Mouse (Mus musculus) G1E-ER4 (cell line): ENCODE results near the gene Kdm3a. TPM values are rescaled to one million over a fixed set of nuclear protein-coding genes. Genes with fewer than 3 reads are reported as not detected.

Experiments
- GATA1 ChIP-seq: IDR thresholded peaks from one replicate; pipeline ENCODE4 v1.8.0; 2012; ENCODE audit warnings: low read length, inconsistent platforms
- polyA plus RNA-seq: library from polyadenylated mRNA; stranded (reverse); fragments of >175 nt; gene quantifications from 2 replicates; pipeline ENCODE4 v1.2.3, GENCODE M21; 2012

Gene Kdm3a
- polyA plus RNA-seq, result 9.2 and 9.6 TPM in 2 replicates

DNA sequence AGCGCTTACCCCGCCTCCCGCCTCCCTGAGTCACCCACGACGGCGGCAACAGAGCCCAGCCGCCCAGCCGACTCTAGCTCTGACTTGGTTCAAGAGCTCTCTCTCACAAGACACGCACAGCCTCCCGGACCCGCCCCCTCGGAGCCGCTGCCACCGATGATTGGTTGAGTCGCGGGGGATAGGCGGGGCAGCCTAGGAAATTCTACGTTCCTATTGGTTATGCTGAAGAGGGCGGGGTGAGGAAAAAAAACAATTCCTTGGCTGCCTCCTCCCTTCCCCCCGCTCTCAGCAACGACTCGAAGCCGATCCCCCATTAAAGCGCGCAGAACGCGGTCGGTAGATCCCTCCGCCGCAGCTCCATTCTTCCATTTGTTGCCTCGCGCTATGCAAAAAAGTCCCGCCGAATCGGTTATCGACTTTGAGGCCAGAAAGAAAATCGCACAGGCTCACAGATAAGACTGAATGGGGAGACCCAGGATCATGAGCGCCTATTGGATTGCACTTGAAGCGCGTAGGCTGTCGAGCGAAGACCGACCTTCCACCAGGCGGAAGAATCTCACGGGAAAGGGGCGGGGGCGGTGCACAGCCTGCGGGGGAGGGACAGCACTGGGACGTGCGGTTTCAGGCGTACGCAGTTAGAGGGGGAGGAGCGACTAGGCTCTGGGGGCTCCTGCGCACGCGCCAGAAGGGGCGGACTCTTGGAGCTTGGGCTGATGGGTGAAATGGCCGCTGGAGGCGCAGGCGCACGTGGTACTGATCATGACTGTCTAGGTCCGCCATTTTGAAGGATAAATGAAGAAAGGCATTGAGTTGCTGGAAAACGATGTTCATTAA lies at the start of gene Kdm3a:
Kdm3a (minus strand) TSS at position 162 of the 834 bp plus-strand sequence.
- TF ChIP-seq GATA1, result no peak

DNA sequence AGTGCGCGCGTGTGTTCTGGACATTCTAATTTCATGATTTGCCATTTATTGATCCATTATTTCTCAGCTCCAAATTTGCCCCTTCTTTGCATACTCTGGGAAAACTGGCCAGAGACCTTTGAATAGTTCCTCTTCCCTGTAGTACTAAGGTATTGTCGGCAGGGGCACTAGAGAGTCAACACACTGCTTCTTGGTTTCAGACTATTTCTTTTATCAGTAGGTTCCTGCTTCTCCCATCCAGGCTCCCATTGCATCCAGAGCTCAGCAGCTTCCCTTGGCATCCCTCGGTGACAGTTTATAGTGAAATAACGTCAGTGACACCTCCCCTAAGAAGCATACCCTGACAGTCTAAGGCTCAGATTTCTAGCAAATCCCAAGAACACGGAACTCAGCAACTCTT lies 46.1 kb upstream of the Kdm3a start:
- TF ChIP-seq GATA1, result no peak

DNA sequence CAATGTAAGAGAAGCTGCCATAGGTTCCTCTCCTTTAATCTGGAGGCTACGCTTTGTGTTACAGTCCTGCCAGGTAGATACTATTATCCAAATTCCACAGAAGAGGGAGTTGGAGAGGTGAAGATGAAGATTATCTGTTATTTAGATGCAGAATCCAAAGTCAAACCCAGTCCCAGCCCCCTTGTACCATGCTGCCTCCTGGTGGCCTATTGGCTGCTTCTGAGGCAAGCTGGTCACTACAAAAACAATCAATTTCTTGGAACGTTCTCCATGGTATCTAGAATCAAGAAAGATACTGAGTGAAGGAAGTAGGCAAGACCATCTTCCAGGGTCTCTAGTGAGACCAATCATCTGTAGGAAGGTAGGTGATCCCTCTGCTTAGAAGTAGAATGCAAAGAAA lies 40.4 kb upstream of the Kdm3a start:
- no peak for TF ChIP-seq GATA1

DNA sequence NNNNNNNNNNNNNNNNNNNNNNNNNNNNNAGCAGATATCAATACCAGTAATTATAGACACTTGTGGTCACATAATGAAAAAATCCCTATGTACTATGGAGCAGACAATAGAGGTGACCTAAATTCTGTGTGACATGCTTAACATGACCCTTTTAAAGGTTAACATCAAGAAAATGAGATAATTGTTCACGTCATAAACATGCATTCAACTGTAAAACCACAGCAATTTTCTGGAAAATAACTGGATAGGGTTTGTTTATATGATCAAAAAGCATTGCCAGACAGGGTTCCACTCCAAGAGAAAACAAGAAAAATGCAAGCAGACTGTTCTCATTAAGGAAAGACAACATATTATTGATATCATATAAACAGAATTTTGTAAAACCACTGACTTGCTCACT lies 31.7 kb upstream of the Kdm3a start:
- no peak for TF ChIP-seq GATA1

DNA sequence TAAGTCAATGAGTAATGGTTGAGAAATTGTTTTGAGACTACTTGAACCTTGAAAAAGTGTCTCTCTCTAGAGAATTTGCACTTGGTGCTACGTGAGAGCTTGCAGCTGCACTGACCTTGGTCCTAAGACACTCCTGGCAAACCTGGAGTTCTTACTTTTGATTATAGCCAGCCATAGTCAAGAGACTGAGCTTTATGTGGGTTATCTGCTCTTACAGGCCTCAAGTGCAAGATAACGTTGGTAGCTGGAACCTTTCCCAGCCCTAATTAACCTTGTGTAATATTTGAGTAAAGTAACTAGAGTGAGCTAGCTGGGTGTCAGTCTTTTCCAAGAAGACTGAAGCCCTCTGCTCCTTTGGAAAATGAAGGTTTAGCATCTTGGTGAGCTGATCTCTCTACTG lies 25.5 kb upstream of the Kdm3a start:
- TF ChIP-seq GATA1, result peak; percentile 15

DNA sequence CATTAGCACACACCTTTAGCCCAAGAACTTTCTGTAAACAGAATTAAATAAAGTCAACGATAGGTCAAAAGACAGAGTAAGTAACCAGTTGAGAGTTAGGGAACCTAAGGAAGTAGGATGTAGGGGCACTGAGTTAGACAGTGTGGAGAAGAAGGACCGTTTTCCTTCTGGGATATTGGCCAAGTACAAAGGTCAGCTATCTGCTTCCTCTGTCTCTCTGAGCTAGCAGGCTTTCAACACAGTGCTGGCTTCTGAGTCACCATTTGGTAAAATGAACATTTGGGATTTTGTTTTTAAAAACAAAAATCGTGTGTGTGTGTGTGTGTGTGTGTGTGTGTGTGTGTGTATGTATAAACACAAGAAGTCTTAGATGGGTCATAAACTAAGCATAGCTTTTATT lies 23.0 kb upstream of the Kdm3a start:
- no peak for TF ChIP-seq GATA1

DNA sequence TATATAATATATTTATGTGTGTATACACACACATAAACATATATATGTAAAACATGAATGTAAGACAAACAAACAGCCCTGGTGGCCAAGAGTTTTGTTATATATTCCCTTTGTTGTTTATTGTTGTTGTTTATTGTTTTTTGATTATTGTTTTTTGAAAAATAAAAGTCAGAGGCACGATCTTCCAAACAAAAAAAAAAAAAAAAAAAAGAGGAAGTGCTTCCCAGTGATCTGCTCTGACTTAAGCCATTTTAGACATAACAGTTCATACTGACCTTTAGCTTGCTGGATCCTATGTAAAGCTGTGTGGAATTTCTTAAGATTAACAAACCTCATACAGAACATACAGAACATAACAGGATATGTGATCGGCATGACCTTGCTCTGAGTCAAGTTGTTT lies 19.1 kb upstream of the Kdm3a start:
- TF ChIP-seq GATA1, result no peak

DNA sequence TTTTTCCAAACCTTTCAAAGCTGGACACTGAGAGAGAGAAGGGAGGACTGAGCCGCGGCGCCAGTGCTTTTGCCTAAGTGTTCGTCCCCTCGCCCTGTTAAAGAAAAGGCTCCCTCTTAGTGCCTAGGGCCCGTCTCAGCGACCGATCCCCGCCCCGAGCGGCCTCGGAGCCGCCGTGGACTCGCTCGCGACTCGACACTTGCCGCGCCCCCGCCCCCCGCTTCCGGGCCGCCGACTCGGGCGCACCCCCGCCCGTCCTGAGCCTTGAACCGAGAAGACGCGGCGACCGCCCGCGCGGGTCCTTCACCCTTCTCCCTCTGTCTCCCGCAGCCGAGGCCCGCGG lies 333 bp downstream of the Kdm3a start:
- TF ChIP-seq GATA1, result no peak

DNA sequence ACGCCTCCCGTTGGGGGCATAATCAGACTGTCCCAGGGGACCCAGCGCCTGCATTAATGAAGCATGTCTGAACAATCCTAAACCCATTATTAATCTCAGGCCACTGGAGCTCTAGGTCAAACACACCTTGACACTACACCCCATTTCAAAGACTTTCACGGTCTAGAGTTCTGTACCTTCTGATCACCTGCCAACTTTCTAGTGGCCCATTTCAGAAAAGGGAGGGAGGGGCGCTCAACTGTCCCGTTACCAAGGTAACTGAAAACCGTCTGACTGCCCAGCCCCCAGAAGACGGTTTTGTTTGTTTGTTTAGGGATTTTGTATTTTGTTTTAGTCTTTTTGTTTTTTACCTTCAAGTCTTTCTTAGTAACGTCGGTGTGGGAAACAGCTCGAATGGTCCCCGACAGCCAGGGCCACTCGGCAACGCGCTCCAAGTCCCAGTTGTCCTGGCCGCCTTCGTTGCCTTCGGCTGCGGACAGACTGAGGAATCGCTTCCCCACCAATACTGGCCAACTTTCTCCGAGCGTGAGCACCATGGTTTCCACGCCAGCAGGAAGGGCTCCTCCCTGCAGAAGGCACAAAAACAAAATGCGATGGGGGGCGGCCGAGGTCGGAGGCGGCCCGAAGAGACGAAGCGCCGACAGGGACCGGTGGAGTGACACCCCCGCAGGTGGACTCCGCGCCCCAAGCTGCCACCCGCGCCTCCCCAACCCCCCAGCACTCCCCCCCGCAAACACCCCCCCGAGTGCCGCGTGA lies 906 bp downstream of the Kdm3a start:
- no peak for TF ChIP-seq GATA1

DNA sequence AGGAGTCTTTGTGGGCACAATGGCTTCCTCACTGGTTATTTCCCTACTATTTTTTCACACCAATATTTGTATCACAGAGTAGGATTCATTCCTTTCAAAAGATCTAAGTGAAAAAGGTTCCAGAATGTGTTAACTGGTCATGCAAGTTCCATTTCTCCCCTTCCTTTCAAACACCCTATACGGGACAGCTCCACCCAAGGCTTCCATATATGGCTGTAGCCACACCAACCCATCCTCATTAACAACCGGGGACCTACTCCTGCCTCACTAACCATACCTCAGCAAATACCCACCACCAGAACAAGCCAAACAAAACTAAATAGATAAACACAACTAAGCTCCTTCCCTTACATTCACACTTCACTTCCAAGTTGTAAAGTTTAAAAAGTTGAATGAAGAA lies 1.6 kb downstream of the Kdm3a start:
- TF ChIP-seq GATA1, result no peak

DNA sequence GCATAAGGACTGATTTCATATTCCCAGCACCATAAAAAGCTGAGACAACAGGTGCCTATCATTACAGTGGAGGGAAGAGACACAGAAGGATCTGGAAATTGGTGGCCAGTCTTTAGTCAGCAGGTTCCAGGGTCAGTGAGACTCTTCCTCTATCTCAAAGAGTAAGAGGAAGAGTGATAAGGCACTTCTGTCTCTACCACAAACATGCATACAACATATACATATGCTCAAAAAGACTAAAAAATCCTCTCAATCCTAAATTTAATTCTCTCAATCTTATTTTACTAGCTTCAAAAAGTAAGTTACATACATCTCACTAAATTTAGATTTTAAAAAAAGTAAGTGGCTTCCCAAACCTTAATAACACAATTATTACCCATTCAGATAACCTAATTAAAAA lies 5.5 kb downstream of the Kdm3a start:
- no peak for TF ChIP-seq GATA1

DNA sequence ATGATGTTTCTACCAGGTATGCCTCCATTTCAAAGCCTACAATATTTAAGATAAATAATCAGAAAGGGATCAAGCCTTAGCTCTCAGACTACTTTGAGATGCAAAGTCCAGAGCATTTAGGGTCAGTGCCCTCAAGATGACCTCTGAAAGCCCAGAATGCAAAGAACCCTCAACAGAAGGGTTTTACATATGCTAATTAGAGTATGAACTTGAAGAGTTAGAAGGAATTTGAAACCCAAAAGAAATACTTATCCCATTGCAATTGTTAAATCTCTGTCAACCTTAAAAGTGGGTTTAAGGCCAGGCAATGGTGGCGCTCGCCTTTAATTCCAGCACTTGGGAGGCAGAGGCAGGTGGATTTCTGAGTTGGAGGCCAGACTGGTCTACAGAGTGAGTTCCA lies 6.8 kb downstream of the Kdm3a start:
- no peak for TF ChIP-seq GATA1

DNA sequence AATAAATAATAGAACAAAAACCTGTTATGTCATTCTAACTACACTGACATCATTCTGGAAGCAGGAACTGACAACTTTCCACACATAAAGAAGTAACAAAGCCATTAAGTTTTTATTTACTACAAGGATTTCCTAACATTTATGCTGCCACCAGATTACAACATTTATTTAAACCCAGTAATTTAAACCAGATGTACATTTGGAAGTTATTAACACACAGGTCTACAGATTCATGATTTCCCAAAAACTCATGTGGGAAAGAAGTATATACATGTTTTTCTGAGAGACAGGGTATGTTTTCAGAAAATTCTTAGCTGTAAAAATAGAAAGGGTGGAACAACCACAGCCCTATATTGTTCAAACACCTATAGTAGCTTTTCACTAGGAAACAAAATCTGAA lies 8.1 kb downstream of the Kdm3a start:
- no peak for TF ChIP-seq GATA1

DNA sequence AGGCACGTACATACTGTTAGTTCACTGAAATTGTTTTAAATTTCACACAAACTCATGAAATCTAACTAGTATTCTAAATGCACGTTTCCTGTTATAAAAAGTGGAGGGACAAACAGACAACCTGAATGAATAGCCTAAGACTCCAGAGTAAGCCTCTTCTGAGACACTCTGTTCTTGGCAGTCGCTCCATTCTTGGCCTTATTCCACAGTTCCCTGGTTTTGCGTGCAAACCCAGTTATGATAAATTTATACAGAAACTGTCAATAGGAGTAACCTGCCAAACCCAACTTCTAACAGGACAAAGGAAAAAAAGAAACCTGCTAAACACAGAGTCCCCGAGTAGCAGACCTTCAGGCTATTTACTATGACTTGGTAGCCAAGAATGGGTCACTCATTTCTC lies 10.8 kb downstream of the Kdm3a start:
- no peak for TF ChIP-seq GATA1

DNA sequence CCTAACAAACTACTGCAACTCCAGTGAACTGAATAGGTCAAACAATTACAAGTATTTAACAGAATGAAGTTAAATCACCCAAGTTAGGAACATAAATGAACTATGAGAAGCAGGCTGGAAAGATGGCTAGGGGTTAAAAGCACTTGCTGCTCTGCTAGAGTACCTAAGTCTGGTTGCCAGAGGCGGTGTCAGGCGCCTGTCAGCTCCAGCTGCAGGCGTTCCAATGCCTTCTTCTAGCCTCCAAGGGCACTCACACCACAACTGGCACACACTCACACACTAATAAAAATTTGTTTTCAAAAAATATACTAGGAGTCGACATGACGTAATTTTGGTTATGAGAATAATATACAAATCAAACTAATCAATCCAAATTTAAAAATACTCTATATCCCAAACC lies 11.2 kb downstream of the Kdm3a start:
- no peak for TF ChIP-seq GATA1

DNA sequence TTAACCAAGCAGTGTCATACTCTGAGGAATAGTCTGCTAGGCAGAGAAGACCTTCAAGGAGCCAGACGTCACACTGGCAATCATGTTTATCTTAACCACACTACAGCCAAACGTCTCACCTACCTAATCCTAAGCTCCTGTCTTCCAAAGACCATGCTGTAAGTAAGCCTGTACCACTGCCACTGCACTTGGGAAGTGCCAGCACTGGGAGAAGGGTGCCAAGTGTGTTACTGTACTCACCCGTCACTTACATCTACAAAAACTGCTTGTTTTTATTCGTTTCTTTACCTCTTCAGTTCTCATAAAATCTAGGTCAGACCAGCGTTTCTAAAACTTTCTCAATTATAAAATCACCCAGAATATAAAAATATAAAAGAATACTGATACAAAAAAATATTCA lies 15.8 kb downstream of the Kdm3a start:
- no peak for TF ChIP-seq GATA1

DNA sequence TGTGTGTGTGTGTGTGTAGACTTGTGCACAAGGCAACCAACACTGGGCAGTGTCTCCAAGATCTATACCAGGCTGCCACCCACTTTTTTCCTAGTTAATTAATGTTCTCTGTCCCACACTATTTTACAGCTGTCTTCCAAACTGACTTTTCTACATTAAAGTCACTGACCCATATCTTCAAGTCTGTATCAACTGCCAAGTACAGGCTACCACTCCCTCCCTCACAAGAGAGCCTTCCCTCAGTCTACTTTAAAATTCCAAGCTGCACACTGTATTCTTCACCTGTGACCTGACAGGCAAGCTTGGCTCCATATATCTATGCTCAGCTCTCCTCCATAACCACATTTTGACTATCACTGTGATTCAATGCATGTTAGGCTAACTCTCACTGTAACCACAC lies 19.6 kb downstream of the Kdm3a start:
- TF ChIP-seq GATA1, result no peak
